Comparison of ENCODE assay signal across 8 mouse cellular contexts in genomic region chr4:82934308-82934707, GRCm38 (mm10). TPM values are rescaled to one million over a fixed set of nuclear protein-coding genes. Genes with fewer than 3 reads are reported as not detected.
DNase-seq lines count a peak whose midpoint lies in the region; ATAC-seq and TF ChIP-seq lines count a peak whose summit lies in the region.

No protein-coding gene starts in this region.

- peak; percentile 5 for DNase-seq in CD4-positive, CD25-positive, alpha-beta regulatory T cell, adult 2 months (ENCODE audit: low read depth, low spot score)
- peak; percentile 77 for DNase-seq in embryo, embryonic 11 days
- DNase-seq in kidney, postnatal 4 days, result peak; percentile 23 to 46
- peak; percentile 90 for DNase-seq in midbrain, postnatal 0 days (ENCODE audit: low spot score)

- no peaks in the 10 kb centered on the region for H3K36me3 ChIP-seq in ES-Bruce4 (ENCODE audit: control insufficient read depth, insufficient read depth, low read length, poor library complexity, severe bottlenecking)
- H3K36me3 ChIP-seq in heart, embryonic 15.5 days, result no peaks in the 10 kb centered on the region
- no peaks in the 10 kb centered on the region for H3K36me3 ChIP-seq in midbrain, postnatal 0 days (ENCODE audit: insufficient read depth, low read length)

- TF ChIP-seq EP300 in ES-Bruce4 (IDR thresholded peaks at IDR 0.05; ENCODE audit: insufficient read depth, low read depth, low read length), result no peak

- peak overlapping the region; percentile 49 for H3K4me2 ChIP-seq in heart, embryonic 15.5 days
- H3K4me2 ChIP-seq in midbrain, postnatal 0 days (ENCODE audit: low read depth, low read length, poor library complexity, severe bottlenecking), result peak overlapping the region; percentile 29; the same call in 1 of the 2 replicates

- no peak for TF ChIP-seq POLR2A in ES-Bruce4 (IDR thresholded peaks at IDR 0.05; ENCODE audit: insufficient read depth, low read length)

- no peak for ATAC-seq in CD4-positive, CD25-positive, alpha-beta regulatory T cell, adult 4 months
- ATAC-seq in heart, embryonic 15.5 days (replicated peaks; ENCODE audit: insufficient number of reproducible peaks, insufficient read depth, low FRiP score, low read depth), result 0 out of 2 replicates have a peak, but pooled peaks have one; percentile 81
- peak; percentile 91 for ATAC-seq in midbrain, postnatal 0 days (ENCODE audit: low FRiP score)
- ATAC-seq in monocyte, adult 5-6 weeks (replicated peaks; ENCODE audit: insufficient number of reproducible peaks, low FRiP score, low TSS enrichment, poor library complexity, severe bottlenecking), result no peak

- no peak overlapping the region for H3K4me3 ChIP-seq in ES-Bruce4 (ENCODE audit: low read depth, low read length)
- H3K4me3 ChIP-seq in heart, embryonic 15.5 days, result 0 out of 2 replicates have a peak overlapping the region, but pooled peaks have one; percentile 37
- H3K4me3 ChIP-seq in midbrain, postnatal 0 days (ENCODE audit: low read depth, low read length), result no peak overlapping the region

- WGBS in heart, embryonic 15.5 days, result 13% methylated on average over 5 of the region's 5 CpGs
- 10% methylated on average over 5 of the region's 5 CpGs for WGBS in midbrain, postnatal 0 days

- no peak overlapping the region for H3K9ac ChIP-seq in ES-Bruce4 (ENCODE audit: low read depth, poor library complexity, severe bottlenecking)
- no peak overlapping the region for H3K9ac ChIP-seq in heart, embryonic 15.5 days
- no peak overlapping the region for H3K9ac ChIP-seq in midbrain, postnatal 0 days (replicated peaks; ENCODE audit: low read length, poor library complexity, severe bottlenecking)

- TF ChIP-seq CTCF in ES-Bruce4 (IDR thresholded peaks at IDR 0.05; ENCODE audit: low read depth, low read length), result peak; percentile 57
- peak; percentile 76 for TF ChIP-seq CTCF in midbrain, postnatal 0 days (IDR thresholded peaks at IDR 0.05)

- H3K4me1 ChIP-seq in ES-Bruce4 (ENCODE audit: control insufficient read depth, insufficient read depth, low read length), result no peaks in the 10 kb centered on the region
- peaks cover 5% of the 10 kb centered on the region; the same call in 1 of the 2 replicates for H3K4me1 ChIP-seq in heart, embryonic 15.5 days (replicated peaks)
- no peaks in the 10 kb centered on the region for H3K4me1 ChIP-seq in midbrain, postnatal 0 days (ENCODE audit: insufficient read depth, low read length)

- H3K27me3 ChIP-seq in ES-Bruce4 (ENCODE audit: control insufficient read depth, insufficient read depth, low read length, poor library complexity, severe bottlenecking), result no peaks in the 10 kb centered on the region
- no peaks in the 10 kb centered on the region for H3K27me3 ChIP-seq in heart, embryonic 15.5 days
- no peaks in the 10 kb centered on the region for H3K27me3 ChIP-seq in midbrain, postnatal 0 days (ENCODE audit: insufficient read depth, low read length)

- no peaks in the 10 kb centered on the region for H3K9me3 ChIP-seq in ES-Bruce4 (replicated peaks; ENCODE audit: control insufficient read depth, insufficient read depth, low read length, poor library complexity, severe bottlenecking)
- no peaks in the 10 kb centered on the region for H3K9me3 ChIP-seq in heart, embryonic 15.5 days (replicated peaks)
- no peaks in the 10 kb centered on the region for H3K9me3 ChIP-seq in midbrain, postnatal 0 days (ENCODE audit: low read length)

- no peak overlapping the region for H3K27ac ChIP-seq in ES-Bruce4 (ENCODE audit: insufficient read depth, low read length)
- no peak overlapping the region for H3K27ac ChIP-seq in heart, embryonic 15.5 days
- H3K27ac ChIP-seq in midbrain, postnatal 0 days (ENCODE audit: low read depth, low read length), result no peak overlapping the region

RNA-seq across cellular contexts. Expression of gene Cer1, which starts 49.4 kb away (rescaled TPM):
- not detected for polyA plus RNA-seq in CD4-positive, CD25-positive, alpha-beta regulatory T cell, adult 4 months (2017; shearing (Covaris generic))
- 4.5 and 5.0 TPM in 2 replicates for polyA plus RNA-seq in ES-Bruce4 (2011; ENCODE audit: insufficient read depth, insufficient read length, low read depth, missing spikeins)
- polyA plus RNA-seq in heart, embryonic 15.5 days (2015; fragmentation: Nextera tagmentation; extraction: Ambion mirVana), result not detected in 2 replicates
- not detected in 2 replicates for total RNA-seq in midbrain, postnatal 0 days (2014; rRNA removed)
- not detected in 2 replicates for polyA plus RNA-seq in midbrain, postnatal 0 days (2015; fragmentation: Nextera tagmentation; extraction: Ambion mirVana)
- not detected in 3 replicates for total RNA-seq in monocyte, adult 5-6 weeks (2017)

Comparison
In these comparisons a context has a peak if more than half of its experiments do, and no peak if none do; other contexts are left out.
1. DNase-seq: peak in every context shown above with its lines; median percentile 90 in midbrain, postnatal 0 days; 77 in embryo, embryonic 11 days; 34 in kidney, postnatal 4 days; 5 in CD4-positive, CD25-positive, alpha-beta regulatory T cell, adult 2 months.
2. ATAC-seq: peak in heart, embryonic 15.5 days (single experiment) and midbrain, postnatal 0 days (single experiment); none in CD4-positive, CD25-positive, alpha-beta regulatory T cell, adult 4 months (single experiment) and monocyte, adult 5-6 weeks (single experiment).